Mouse (Mus musculus): ENCODE measurements around the gene Tapt1. TPM values are rescaled to one million over a fixed set of nuclear protein-coding genes. Genes with fewer than 3 reads are reported as not detected.

Tapt1 gene
- polyA plus RNA-seq, 1 experiment from 2014 or later, result 33.5 TPM

- H3K4me3 ChIP-seq (replicated peaks), result no peak overlapping the region
Observed at GRCm38 (mm10) chr5:44197806-44198205, 28.6 kb downstream of the Tapt1 start.

GRCm38 (mm10) chr5:44196167-44196566, 30.3 kb downstream of the Tapt1 start:
- 84% methylated on average over 4 of the region's 4 CpGs for WGBS
- no peak overlapping the region for H3K4me2 ChIP-seq (replicated peaks)
- H3K9me3 ChIP-seq (replicated peaks), result no peaks in the 10 kb centered on the region
- no peak overlapping the region for H3K4me3 ChIP-seq (replicated peaks)
- ATAC-seq (ENCODE audit: insufficient number of reproducible peaks, low FRiP score, low TSS enrichment, low read depth), result no peak
- H3K36me3 ChIP-seq, result peaks cover 13% of the 10 kb centered on the region
- no peaks in the 10 kb centered on the region for H3K27me3 ChIP-seq
- no peak overlapping the region for H3K27ac ChIP-seq (replicated peaks)
- H3K9ac ChIP-seq, result no peak overlapping the region
- H3K4me1 ChIP-seq, result no peaks in the 10 kb centered on the region

More at GRCm38 (mm10) chr5:44197806-44198205, 28.6 kb downstream of the Tapt1 start:
- Histone ChIP-seq H3K27me3 (no peaks in the 10 kb centered on the region), H3K4me1 (no peaks in the 10 kb centered on the region), H3K9ac (no peak overlapping the region), H3K4me2 (replicated peaks) (no peak overlapping the region), H3K9me3 (replicated peaks) (no peaks in the 10 kb centered on the region), H3K36me3 (peaks cover 13% of the 10 kb centered on the region), H3K27ac (replicated peaks) (no peak overlapping the region)
- WGBS, result 68% methylated on average over 5 of the region's 5 CpGs
- no peak for ATAC-seq (ENCODE audit: insufficient number of reproducible peaks, low FRiP score, low TSS enrichment, low read depth)

- H3K4me3 ChIP-seq (replicated peaks), result no peak overlapping the region
- no peak overlapping the region for H3K9ac ChIP-seq
- H3K4me2 ChIP-seq (replicated peaks), result no peak overlapping the region
- H3K27ac ChIP-seq (replicated peaks), result no peak overlapping the region
- H3K27me3 ChIP-seq, result no peaks in the 10 kb centered on the region
- H3K9me3 ChIP-seq (replicated peaks), result no peaks in the 10 kb centered on the region
- peaks cover 59% of the 10 kb centered on the region for H3K36me3 ChIP-seq
- no peaks in the 10 kb centered on the region for H3K4me1 ChIP-seq
- no peak for ATAC-seq (ENCODE audit: insufficient number of reproducible peaks, low FRiP score, low TSS enrichment, low read depth)
Observed at GRCm38 (mm10) chr5:44187370-44187769, 39.1 kb downstream of the Tapt1 start.

GRCm38 (mm10) chr5:44181669-44182068, 44.8 kb downstream of the Tapt1 start:
- Histone ChIP-seq H3K27ac (replicated peaks) (no peak overlapping the region), H3K4me1 (no peaks in the 10 kb centered on the region), H3K4me3 (replicated peaks) (no peak overlapping the region), H3K9ac (no peak overlapping the region), H3K36me3 (peaks cover 71% of the 10 kb centered on the region), H3K27me3 (no peaks in the 10 kb centered on the region), H3K4me2 (replicated peaks) (no peak overlapping the region), H3K9me3 (replicated peaks) (no peaks in the 10 kb centered on the region)
- ATAC-seq (ENCODE audit: insufficient number of reproducible peaks, low FRiP score, low TSS enrichment, low read depth), result no peak
- WGBS, result 81% methylated on average over 3 of the region's 3 CpGs

GRCm38 (mm10) chr5:44180450-44180849, 46.0 kb downstream of the Tapt1 start:
- Histone ChIP-seq H3K36me3 (peaks cover 73% of the 10 kb centered on the region), H3K27me3 (no peaks in the 10 kb centered on the region), H3K9ac (no peak overlapping the region), H3K4me3 (replicated peaks) (no peak overlapping the region), H3K4me1 (no peaks in the 10 kb centered on the region), H3K9me3 (replicated peaks) (no peaks in the 10 kb centered on the region), H3K27ac (replicated peaks) (no peak overlapping the region), H3K4me2 (replicated peaks) (no peak overlapping the region)
- WGBS, result 79% methylated on average over 3 of the region's 3 CpGs
- no peak for ATAC-seq (ENCODE audit: insufficient number of reproducible peaks, low FRiP score, low TSS enrichment, low read depth)

- H3K4me1 ChIP-seq, result no peaks in the 10 kb centered on the region
- peaks cover 44% of the 10 kb centered on the region for H3K36me3 ChIP-seq
- H3K4me3 ChIP-seq (replicated peaks), result no peak overlapping the region
- H3K9ac ChIP-seq, result no peak overlapping the region
- WGBS, result 91% methylated on average over 5 of the region's 5 CpGs
- H3K9me3 ChIP-seq (replicated peaks), result no peaks in the 10 kb centered on the region
- H3K4me2 ChIP-seq (replicated peaks), result no peak overlapping the region
- no peak for ATAC-seq (ENCODE audit: insufficient number of reproducible peaks, low FRiP score, low TSS enrichment, low read depth)
- no peak overlapping the region for H3K27ac ChIP-seq (replicated peaks)
- H3K27me3 ChIP-seq, result no peaks in the 10 kb centered on the region
Observed at GRCm38 (mm10) chr5:44174046-44174445, 52.4 kb downstream of the Tapt1 start.

GRCm38 (mm10) chr5:44166866-44167265, 59.6 kb downstream of the Tapt1 start:
- H3K4me2 ChIP-seq (replicated peaks), result no peak overlapping the region
- H3K9ac ChIP-seq, result no peak overlapping the region
- H3K4me1 ChIP-seq, result no peaks in the 10 kb centered on the region
- no peak for ATAC-seq (ENCODE audit: insufficient number of reproducible peaks, low FRiP score, low TSS enrichment, low read depth)
- H3K27me3 ChIP-seq, result no peaks in the 10 kb centered on the region
- no peak overlapping the region for H3K27ac ChIP-seq (replicated peaks)
- no peaks in the 10 kb centered on the region for H3K36me3 ChIP-seq
- H3K9me3 ChIP-seq (replicated peaks), result no peaks in the 10 kb centered on the region
- WGBS, result 56% methylated on average over 6 of the region's 6 CpGs
- H3K4me3 ChIP-seq (replicated peaks), result no peak overlapping the region

- Histone ChIP-seq H3K36me3 (no peaks in the 10 kb centered on the region), H3K4me1 (no peaks in the 10 kb centered on the region), H3K27me3 (no peaks in the 10 kb centered on the region), H3K4me3 (replicated peaks) (no peak overlapping the region), H3K9me3 (replicated peaks) (no peaks in the 10 kb centered on the region), H3K4me2 (replicated peaks) (no peak overlapping the region), H3K27ac (replicated peaks) (no peak overlapping the region), H3K9ac (no peak overlapping the region)
- no peak for ATAC-seq (ENCODE audit: insufficient number of reproducible peaks, low FRiP score, low TSS enrichment, low read depth)
- 34% methylated on average over 2 of the region's 2 CpGs for WGBS
Observed at GRCm38 (mm10) chr5:44165854-44166253, 60.6 kb downstream of the Tapt1 start.

GRCm38 (mm10) chr5:44164233-44164776, 62.1 kb downstream of the Tapt1 start:
- Histone ChIP-seq H3K9me3 (replicated peaks) (no peaks in the 10 kb centered on the region), H3K4me1 (no peaks in the 10 kb centered on the region), H3K27me3 (no peaks in the 10 kb centered on the region), H3K27ac (replicated peaks) (no peak overlapping the region), H3K9ac (no peak overlapping the region), H3K36me3 (no peaks in the 10 kb centered on the region), H3K4me2 (replicated peaks) (no peak overlapping the region), H3K4me3 (replicated peaks) (no peak overlapping the region)
- 44% methylated on average over 7 of the region's 7 CpGs for WGBS
- no peak for ATAC-seq (ENCODE audit: insufficient number of reproducible peaks, low FRiP score, low TSS enrichment, low read depth)

GRCm38 (mm10) chr5:44163318-44163717, 63.1 kb downstream of the Tapt1 start:
- Histone ChIP-seq H3K27me3 (no peaks in the 10 kb centered on the region), H3K9me3 (replicated peaks) (no peaks in the 10 kb centered on the region), H3K27ac (replicated peaks) (no peak overlapping the region), H3K4me1 (no peaks in the 10 kb centered on the region), H3K36me3 (no peaks in the 10 kb centered on the region), H3K9ac (no peak overlapping the region), H3K4me3 (replicated peaks) (no peak overlapping the region), H3K4me2 (replicated peaks) (no peak overlapping the region)
- no peak for ATAC-seq (ENCODE audit: insufficient number of reproducible peaks, low FRiP score, low TSS enrichment, low read depth)
- WGBS, result 95% methylated on average over 3 of the region's 3 CpGs

- no peaks in the 10 kb centered on the region for H3K27me3 ChIP-seq
- ATAC-seq (ENCODE audit: insufficient number of reproducible peaks, low FRiP score, low TSS enrichment, low read depth), result no peak
- 90% methylated on average over 7 of the region's 7 CpGs for WGBS
Observed at GRCm38 (mm10) chr5:44162786-44163185, 63.6 kb downstream of the Tapt1 start.

GRCm38 (mm10) chr5:44159679-44160438, 66.6 kb downstream of the Tapt1 start:
- no peak for ATAC-seq (ENCODE audit: insufficient number of reproducible peaks, low FRiP score, low TSS enrichment, low read depth)
- Histone ChIP-seq H3K4me3 (replicated peaks) (no peak overlapping the region), H3K4me2 (replicated peaks) (no peak overlapping the region), H3K9ac (no peak overlapping the region), H3K27ac (replicated peaks) (no peak overlapping the region), H3K36me3 (no peaks in the 10 kb centered on the region), H3K4me1 (no peaks in the 10 kb centered on the region), H3K27me3 (no peaks in the 10 kb centered on the region), H3K9me3 (replicated peaks) (no peaks in the 10 kb centered on the region)
- WGBS, result 70% methylated on average over 4 of the region's 4 CpGs

More at GRCm38 (mm10) chr5:44162786-44163185, 63.6 kb downstream of the Tapt1 start:
- Histone ChIP-seq H3K4me1 (no peaks in the 10 kb centered on the region), H3K4me2 (replicated peaks) (no peak overlapping the region), H3K36me3 (no peaks in the 10 kb centered on the region), H3K27ac (replicated peaks) (no peak overlapping the region), H3K9ac (no peak overlapping the region), H3K4me3 (replicated peaks) (no peak overlapping the region), H3K9me3 (replicated peaks) (no peaks in the 10 kb centered on the region)
